In the genomic region with DNA sequence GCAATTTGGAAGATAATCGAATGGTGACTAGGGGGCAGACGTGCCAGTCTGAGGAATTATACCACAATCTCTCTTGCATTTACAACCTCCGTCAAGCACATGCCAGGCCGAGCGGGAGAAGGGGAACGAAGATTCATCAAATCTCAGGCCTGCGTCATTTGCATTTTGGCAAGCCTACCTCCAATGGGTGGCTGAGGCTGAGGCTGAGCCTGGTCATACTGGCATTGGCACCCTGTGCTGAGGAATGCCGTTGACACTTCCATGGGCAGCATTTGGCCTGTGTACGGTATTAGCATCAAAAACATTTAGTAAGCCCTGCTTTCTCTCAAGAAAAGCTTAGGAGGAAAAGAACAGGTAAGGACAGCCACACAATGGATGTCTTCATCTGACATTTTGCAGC, we compare ENCODE assay signal across 12 mouse cellular contexts.
"Had no signal": no experiment of that assay in that cellular context is flagged by ENCODE, and none has a peak within 500 bp of the region (broad histone marks: within the 10 kb centered on the region; RNA-seq: fewer than 3 reads in every experiment).

No protein-coding gene starts in this region.

- H3K4me3 ChIP-seq: limb, embryonic 15.5 days; liver, embryonic 12.5 days; myocyte; neural tube, embryonic 13.5 days had no signal

- H3K9me3 ChIP-seq: limb, embryonic 15.5 days; liver, embryonic 12.5 days; neural tube, embryonic 13.5 days had no signal

- H3K4me2 ChIP-seq: limb, embryonic 15.5 days; liver, embryonic 12.5 days; lung, embryonic 14.5 days; neural tube, embryonic 13.5 days had no signal

- DNase-seq: kidney, adult 18-20 months; kidney, postnatal 14 days; lung, embryonic 14.5 days; lung, postnatal 10 days; lung, postnatal 4 days; right cerebral cortex, adult 18-20 months; right cerebral cortex, postnatal 25 days; thymus, postnatal 36 days had no signal

- H3K9ac ChIP-seq: limb, embryonic 15.5 days; liver, embryonic 12.5 days; lung, embryonic 14.5 days; neural tube, embryonic 13.5 days had no signal

- H3K4me1 ChIP-seq: limb, embryonic 15.5 days; liver, embryonic 12.5 days; neural tube, embryonic 13.5 days had no signal

- ATAC-seq: liver, embryonic 12.5 days had no signal

- H3K27ac ChIP-seq: limb, embryonic 15.5 days; liver, embryonic 12.5 days; neural tube, embryonic 13.5 days had no signal

- H3K36me3 ChIP-seq: limb, embryonic 15.5 days; liver, embryonic 12.5 days; neural tube, embryonic 13.5 days had no signal

- H3K27me3 ChIP-seq: limb, embryonic 15.5 days; liver, embryonic 12.5 days; neural tube, embryonic 13.5 days had no signal
